Mouse (Mus musculus): ENCODE data around the gene Alox12.
A peak's percentile ranks its signal among the peaks of the same experiment; 100 is the strongest.

Alox12 gene

DNA sequence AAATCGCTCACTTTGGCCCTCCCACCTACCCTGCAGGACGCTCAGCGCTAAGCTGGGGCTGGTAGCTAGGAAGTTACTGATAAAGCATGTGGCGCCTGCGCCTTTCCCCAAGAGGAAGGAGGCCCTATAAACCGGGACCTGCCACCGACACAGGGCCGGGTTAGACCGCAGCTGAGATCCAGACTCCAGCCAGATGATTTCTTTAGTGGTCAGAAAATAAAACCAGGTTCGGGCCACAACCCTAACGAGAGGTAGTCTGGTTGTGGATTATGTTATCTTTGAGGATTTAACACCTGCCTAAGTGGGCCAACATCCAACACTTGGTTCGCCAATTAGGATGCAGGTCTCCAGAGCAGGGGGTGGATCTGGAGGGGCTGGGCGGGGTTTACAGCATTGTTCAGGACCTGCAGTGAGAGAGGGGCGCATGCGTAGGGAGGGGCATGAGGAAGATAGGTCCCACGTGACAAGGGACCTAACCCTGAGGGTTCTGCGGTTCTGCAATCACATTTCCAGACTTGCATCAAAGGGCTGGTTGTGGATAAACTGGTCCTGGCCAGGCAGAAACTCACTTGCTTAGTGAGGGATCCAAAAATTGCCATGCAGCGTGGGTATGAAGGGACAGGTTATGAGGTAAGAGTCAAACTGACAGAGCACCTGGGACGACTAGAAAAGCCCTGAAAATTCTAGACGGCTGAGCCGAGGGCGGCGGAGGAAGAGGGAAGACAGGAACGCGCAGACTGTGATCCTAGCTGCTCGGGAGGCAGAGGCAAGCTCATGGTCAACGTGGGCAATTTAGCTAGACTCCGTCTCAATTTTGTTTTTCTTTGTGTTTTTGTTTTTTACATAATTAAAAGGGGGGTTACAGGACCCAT, 34.2 kb downstream of the Alox12 start, which contains the start of gene Slc16a13:
TSS of gene Slc16a13 (minus strand) at position 334 of the 872 bp plus-strand sequence.
- DNase-seq (ENCODE audit: low read depth, low spot score): peak; percentile 99

DNA sequence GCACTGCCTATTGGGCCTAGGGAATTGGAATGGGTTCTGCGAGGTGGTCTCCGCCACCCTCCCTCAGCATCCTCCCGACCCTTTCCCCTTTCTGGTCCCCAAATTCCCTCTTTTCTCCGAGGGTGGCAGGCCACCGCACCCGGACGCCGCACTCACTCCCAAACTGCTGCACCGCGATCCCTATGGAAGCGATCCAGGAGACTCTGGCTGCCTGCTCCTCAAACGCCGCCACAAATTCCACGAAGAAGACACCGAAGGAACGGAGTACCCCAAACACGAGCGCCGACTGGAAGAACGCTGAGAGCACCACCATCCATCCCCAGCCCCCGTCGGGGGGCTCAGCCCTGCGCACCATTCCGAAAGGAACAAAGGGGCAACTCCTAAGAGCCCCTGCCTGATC, 34.8 kb downstream of the Alox12 start:
- peak; percentile 52 for DNase-seq (ENCODE audit: low read depth, low spot score)

DNA sequence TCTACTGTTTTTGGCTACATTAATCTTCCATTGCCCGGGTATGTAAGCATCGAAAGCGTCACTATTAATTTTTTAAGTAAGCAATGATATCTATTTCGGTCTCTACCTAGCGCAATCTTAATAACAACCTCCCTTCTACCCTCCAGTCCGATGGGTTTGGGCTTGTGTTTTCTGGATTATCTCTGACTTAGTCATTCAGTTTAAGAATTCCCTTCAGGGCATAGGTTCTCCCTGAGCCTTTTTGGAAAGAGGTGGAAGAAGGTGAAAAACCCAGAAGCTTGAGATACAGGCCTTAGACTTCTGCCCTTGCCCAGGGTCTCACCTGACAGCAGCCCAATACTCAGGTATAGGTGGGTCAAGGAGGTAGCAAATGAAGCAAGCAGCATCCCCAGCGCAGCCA, 35.3 kb downstream of the Alox12 start:
- peak; percentile 56 for DNase-seq (ENCODE audit: low read depth, low spot score)

DNA sequence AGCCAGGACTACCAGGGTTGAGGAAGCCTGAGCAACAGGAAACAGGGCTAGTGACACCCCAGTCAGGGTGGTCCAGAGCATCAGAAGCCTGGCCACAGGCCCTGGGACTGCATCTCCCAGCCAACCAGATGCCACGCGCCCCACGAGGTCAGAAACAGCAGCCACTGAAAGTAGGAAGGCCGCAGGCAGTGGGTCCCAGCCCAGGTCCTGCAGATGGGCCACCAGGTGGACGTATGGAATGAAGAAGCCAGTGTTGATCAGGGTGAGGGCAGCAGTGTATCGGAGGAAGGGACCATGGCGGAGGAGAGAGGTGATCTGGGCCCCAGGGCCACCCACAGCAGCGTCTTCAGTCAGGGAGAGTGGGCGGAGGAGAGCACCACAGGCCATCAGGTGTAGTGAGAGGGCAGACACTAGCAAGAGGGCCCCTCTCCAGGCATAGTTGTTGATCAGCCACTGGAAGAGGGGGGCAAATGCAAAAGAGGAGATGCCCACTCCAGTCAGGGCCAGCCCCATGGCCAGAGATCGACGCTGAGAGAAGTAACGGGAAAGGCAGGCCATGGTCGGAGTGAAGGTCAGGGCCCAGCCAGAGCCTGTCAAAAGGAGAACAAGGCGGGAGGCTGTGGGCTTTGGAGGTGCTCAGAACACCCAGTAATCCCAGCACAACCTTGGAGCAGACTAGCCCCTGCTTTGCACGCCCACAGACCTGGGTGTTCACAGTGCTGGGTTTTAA, 36.2 kb downstream of the Alox12 start:
- no peak for DNase-seq (ENCODE audit: low read depth, low spot score)

DNA sequence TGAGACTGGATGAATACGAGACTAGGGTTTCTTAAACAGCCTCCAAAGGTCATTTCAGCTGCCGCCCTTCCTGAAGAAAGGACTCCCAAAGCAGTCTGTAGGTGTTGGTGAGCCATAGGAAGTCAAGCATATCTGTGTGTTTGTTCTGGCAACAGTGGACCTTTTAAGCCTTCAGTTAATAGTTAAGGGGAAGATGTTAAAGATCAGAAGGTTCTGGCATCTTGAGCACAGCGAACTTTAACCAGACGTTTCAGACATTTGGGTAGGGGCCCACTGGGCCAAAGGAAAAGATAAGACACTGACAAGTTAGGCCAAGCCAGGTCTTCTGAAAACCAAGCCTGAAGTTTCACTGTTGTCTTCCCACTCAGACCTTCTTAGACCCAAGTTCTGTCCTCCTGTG, 37.1 kb downstream of the Alox12 start:
- no peak for DNase-seq (ENCODE audit: low read depth, low spot score)

DNA sequence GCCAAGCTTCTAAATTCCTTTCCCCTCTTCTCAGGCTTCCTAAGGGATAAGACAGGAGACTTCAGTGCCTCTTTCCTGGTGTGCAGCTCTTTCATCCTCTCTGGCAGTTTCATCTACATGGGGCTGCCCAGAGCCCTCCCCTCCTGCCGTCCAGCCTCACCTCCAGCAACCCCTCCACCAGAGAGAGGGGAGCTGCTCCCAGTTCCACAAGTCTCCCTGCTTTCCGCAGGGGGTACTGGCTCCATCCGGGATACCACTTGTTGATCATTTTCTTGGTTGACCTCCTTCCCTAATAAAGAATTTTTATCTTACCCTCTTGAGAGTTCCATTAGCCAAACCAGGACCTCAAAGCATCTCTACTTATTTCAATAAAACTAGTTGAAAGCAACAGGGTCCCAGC, 39.0 kb downstream of the Alox12 start:
- no peak for DNase-seq (ENCODE audit: low read depth, low spot score)

DNA sequence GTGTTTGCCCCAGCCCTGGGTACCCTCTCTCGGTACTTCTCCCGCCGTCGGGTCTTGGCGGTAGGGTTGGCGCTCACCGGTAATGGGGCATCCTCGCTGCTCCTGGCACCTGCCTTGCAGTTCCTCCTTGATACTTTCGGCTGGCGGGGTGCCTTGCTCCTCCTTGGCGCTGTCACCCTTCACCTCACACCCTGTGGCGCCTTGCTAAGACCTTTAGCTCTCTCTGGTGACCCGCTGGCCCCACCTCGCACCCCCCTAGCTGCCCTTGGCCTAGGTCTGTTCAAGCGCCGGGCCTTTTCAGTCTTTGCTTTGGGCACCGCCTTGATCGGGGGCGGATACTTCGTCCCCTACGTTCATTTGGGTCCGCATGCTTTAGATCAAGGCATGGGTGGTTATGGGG, 39.9 kb downstream of the Alox12 start:
- DNase-seq (ENCODE audit: low read depth, low spot score): no peak

DNA sequence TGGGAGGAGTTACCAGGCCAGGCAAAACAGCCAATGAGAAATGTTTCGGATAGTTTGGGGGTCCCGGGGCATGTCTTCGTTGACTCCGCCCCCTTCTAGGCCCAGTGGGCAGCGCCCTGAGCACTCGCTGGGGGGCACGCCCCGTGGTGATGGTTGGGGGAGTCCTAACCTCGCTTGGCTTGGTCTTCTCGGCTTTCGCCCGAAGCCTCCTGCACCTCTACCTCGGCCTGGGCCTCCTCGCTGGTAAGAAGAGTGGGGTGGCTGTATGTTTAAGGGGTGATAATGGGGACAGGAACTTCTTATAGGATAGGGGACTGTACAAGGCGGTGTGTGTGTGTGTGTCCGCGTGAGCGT, 40.3 kb downstream of the Alox12 start:
- no peak for DNase-seq (ENCODE audit: low read depth, low spot score)

DNA sequence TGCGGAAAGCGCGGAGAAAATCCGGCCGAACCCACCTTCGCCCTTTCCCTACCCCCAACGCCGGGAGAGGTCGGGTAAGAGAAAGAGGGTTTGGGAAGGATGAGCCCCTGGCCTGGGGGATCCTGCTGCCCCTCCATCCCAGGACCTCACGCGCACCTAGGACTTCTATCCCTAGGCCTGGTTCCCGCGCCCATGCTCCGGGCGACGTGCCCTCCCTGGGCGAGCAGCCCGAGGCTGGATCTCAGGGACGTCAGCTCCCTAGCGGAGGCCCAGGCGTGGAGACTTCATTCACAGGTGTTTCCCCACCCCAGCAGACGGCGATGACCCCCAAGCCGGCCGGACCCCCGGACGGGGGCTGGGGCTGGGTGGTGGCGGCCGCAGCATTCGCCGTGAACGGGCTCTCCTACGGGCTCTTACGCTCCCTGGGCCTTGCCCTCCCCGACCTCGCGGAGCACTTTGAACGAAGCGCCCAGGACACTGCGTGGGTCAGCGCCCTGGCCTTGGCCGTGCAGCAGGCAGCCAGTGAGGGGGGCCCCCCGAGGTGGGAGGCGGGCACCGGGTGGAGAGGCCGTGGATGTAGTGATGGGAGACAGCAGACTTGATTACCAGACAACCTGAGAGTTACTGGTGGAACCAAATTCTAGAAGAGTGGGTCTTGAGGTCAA, 40.8 kb downstream of the Alox12 start:
- no peak for DNase-seq (ENCODE audit: low read depth, low spot score)

DNA sequence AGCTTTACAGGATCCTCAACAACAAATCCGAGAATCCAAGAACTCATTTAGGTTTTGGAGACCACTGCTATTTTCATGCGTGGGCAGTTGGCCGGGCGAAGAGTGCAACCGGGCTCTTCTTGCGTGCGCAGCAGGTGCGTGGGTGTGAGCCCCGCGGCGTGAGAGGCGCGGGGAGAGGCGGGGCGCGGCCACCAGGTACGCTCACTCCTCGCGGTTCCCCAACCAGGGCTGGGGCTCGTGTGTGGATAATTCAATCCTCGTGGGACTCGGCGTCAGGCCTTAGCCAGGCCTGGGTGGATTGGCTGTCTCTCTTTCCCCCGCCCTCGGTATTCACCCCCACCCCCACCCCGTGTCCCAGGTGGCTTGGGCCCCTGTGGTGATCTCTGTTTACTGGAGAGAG, 41.4 kb downstream of the Alox12 start:
- no peak for DNase-seq (ENCODE audit: low read depth, low spot score)

DNA sequence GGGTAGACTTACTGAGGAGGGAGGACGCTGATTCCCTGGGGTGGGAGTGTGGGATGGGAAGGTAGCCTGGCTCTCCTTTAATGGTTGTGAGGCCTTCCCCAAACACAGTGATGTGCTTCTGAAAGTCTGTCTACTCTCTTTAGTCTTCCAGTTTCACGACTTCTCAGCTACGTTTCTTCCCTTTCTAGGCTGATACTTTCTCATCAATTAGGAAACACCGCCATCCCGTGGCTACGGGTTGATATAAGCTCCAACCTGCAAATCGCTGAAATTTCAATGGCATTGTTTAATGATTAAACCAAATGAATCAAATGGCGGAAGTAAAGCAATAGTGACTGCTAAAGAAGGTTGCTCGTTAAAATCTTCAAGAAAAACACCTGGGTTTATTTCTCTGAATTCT, 42.3 kb downstream of the Alox12 start:
- DNase-seq (ENCODE audit: low read depth, low spot score): peak; percentile 90

DNA sequence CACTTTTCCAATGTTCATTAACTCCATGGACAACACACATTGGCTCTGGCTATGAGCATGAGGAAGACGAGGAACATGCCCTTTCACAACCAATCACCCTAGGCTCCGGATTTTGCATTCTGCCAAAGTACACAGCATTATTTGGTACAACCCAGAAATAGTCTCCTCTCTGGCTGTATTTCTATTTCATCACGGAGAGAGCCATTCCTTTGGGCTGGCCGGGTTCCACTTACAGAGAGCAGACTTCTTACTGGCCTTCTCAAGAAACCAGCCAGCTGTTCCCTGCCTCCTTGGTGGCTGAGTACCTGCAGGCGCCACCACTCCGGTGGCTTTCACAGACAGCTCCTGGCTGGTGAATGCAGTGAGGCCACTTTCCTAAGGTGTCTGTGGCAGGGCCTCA, 42.7 kb downstream of the Alox12 start, which contains the start of gene Slc16a11:
TSS of gene Slc16a11 (plus strand) at position 330 of the 400 bp plus-strand sequence.
- DNase-seq (ENCODE audit: low read depth, low spot score): no peak

DNA sequence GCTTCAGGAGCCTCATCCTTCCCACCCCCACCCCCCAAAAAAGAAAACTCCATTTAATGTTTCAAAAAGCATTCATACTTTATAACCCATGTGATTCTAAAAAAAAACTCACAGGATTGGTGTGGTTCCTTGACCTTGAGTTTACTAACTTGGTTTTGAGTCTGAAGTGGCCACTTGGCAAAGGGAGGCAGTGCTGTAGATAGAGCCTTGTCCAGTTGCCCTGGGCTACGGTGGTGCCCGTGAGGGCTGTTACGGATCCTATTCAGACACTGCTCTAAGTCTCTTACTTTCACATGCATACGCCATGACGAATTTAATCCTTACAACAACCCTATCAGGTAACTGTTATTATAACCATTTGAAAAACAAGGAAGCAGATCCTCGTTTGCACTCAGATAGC, 43.2 kb downstream of the Alox12 start:
- no peak for DNase-seq (ENCODE audit: low read depth, low spot score)

DNA sequence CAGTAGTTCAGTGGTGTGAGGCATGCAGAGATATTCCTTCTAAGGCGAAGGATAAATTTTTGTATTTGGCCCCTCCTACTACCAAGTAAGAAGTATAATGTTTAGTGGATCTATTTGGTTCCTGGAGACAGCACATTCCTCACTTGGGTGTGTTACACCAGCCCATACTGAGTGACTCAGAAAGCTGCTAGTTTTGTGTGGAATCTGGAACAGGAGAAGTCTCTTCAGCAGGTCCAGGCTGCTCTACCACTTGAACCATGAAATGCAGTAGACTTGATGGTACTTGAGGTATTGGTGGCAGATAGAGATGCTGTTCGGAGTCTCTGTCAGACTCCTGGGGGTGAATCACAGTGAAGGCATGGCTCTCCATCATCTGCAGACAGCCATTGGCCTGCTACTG, 44.5 kb downstream of the Alox12 start:
- DNase-seq (ENCODE audit: low read depth, low spot score): peak; percentile 89

DNA sequence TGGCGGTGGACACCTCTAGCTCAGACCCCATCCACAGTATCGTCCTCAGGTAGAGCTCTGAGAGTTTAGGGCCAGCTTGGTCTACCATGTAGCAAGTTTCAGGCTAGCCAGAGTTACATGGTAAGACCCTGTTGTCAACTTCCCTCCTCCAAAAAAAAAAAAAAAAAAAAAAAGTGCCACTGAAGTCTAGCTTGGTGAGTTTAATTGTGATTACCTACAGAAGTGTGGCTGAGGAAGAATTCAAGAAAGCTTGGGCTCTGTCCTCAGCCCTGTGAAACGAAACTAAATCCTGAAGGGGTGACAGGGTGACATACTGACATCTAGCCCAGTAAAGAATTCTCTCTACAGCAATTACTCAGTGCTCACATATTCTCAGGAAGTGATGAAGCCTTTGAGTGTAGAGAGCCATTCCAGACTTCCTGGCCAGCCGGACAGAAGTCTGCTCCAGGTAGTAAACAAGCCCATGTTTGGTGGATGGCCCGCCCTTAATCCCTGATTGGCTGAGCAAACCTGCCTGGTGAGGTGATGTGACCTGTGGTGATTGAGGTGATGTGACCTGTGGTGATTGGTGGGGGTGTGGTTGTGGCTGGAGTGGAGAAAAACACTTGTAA, 46.3 kb downstream of the Alox12 start:
- DNase-seq (ENCODE audit: low read depth, low spot score): peak; percentile 15

DNA sequence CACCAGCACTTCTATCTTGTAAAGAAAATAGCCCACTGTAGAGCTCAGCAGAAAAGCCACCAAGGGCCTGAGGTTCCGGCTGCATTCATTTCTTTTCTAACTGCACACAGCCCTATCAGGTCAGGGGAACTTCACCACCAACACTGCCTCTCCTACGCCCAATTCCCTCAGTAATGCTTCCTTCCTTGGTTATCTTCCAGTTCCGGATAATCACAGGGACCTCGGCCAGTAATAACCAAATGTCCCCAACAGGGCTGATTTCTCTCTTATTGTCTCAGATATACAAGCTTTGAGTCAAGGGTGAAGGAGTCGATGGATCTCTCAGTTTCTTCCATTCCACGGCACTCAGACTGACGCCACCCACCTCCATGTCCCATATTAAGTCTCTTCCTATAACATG, 47.9 kb downstream of the Alox12 start:
- no peak for DNase-seq (ENCODE audit: low read depth, low spot score)

DNA sequence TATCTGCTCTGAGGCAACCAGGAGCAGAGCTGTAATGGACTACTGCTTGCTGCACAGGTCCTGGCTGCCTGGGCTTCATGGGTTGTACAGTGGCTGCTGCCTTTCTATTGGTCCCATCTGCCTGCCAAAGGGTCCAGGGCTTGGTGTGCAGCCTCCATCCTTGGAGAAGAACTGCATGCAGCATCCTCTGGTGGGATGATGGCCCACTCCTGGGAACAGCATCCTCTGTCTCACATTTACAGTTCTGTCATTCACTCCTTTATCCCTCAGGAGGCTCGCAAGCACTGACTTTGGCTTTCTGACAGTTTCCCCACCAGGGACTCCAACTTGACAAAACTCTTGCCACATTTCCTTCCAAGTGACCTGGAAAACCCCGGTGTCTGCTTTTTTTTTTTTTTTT, 48.4 kb downstream of the Alox12 start:
- DNase-seq (ENCODE audit: low read depth, low spot score): no peak

DNA sequence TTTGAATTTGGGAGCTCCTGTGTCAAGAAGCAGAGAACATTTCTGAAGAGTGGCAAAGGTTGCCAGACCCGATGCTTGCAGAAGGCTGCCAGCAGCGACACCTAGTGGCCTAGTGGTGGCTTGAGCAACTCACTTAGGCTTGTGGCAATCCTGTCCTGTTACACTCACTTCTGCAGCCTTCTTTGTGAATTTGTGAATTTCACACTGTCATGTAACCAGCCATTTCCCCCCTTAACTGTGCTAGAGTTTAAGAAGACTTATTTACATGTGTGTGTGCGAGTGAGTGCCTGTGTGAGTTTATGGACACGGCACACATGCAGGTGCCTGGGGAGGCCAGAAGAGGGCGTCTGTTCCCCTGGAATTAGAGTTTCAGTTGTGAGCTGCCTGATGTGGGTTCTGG, 53.5 kb downstream of the Alox12 start:
- peak; percentile 92 for DNase-seq (ENCODE audit: low read depth, low spot score)

DNA sequence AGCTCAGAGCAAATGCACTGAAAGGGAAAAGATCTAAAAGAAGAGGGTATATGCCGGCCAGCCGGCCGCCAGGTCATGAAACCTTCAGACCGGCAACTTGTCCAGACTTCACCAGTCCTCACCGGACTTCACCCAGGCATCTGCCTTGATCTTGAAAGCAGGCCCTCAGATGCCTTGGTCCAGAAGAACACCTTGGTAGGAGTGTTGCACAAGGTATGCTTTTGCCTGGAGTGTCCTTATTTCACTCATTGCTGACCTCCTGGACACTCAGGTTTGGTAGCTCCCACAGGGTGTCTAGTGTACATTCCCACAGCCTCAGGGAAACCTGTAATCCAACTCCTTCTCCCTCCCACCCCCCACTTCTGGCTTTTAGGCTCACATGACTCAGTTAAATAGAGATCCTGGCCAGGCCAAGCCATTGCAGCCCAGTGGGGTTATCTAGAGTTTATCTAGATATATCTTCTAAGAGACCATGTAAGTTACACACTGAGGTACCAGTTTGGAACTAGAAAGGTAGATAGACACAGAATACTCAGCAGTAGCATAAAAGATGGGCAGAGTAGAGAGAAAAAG, 55.0 kb downstream of the Alox12 start:
- peak; percentile 45 for DNase-seq (ENCODE audit: low read depth, low spot score)

DNA sequence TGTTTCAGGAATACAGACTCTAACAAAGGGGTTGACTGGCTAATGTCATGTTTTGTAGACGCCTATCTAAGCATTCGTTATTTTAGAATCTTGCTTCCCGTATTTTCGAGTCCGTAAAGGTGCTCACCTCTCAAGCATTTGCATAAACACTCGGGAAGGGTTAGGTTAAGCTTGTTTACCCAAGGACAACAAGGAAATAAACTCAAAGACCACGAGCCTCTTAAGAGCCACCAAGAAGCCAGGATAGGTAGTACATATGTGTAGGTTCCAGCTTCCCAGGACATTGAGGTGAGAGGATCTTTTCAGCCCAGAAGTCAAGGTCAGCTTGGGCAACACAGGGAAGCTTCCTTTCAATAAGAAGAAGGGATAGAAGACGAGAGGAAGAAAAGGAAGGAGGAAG, 56.0 kb downstream of the Alox12 start:
- DNase-seq (ENCODE audit: low read depth, low spot score): no peak

DNA sequence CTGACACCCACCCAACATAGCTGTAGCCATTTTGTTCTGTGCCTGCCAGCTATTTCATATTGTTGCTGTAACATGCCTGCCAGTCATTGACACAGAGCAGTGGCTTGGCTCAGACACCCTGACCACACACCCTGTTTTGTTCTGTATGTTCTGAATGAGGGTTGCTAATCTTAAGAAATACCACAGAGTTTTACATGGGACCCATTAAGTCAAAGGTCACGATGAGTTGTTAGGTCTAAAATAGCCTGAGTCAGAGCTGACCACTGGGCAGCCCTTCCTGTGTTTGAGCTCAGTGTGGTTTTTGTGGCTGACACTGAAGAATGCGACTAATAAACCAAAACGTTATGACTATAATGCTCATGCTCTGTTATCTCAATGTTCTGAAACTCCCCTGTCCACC, 56.8 kb downstream of the Alox12 start:
- DNase-seq (ENCODE audit: low read depth, low spot score): peak; percentile 99
